Mouse (Mus musculus) hindbrain, postnatal 0 days (tissue): ENCODE measurements around the gene Fgr. TPM values are rescaled to one million over a fixed set of nuclear protein-coding genes. Genes with fewer than 3 reads are reported as not detected.

ENCODE experiments used
- ATAC-seq: fragments of 200-750 bp; cut with Nextera tagmentation; 2 replicates; pipeline ENCODE4 v1.8.0; 2017; ENCODE audit warnings: mild to moderate bottlenecking, moderate TSS enrichment, moderate library complexity
- DNase-seq: peaks from one replicate; pipeline ENCODE4 v3.0.0-alpha.2; 2015; ENCODE audit warnings: low spot score
- H3K27ac ChIP-seq: fragments of 300-500 bp; sonication (generic); 2 replicates; pipeline ENCODE4 v1.5.1; 2014; ENCODE audit warnings: mild to moderate bottlenecking
- H3K27me3 ChIP-seq: fragments of 300-500 bp; sonication (generic); 2 replicates; pipeline ENCODE4 v1.6.1; 2014; ENCODE audit warnings: low read length, mixed read lengths; ENCODE audit not compliant: insufficient read depth
- H3K36me3 ChIP-seq: fragments of 300-500 bp; sonication (generic); 2 replicates; pipeline ENCODE4 v1.6.1; 2014; ENCODE audit warnings: low read length, mixed read lengths; ENCODE audit not compliant: insufficient read depth
- H3K4me1 ChIP-seq: fragments of 300-500 bp; sonication (generic); 2 replicates; pipeline ENCODE4 v1.6.1; 2014; ENCODE audit warnings: antibody characterized with exemption, low read length, mixed read lengths; ENCODE audit not compliant: insufficient read depth
- H3K4me2 ChIP-seq: fragments of 300-500 bp; sonication (generic); 2 replicates; pipeline ENCODE4 v1.6.1; 2014; ENCODE audit warnings: low read depth, mild to moderate bottlenecking, low read length, moderate library complexity, mixed read lengths
- H3K4me3 ChIP-seq: fragments of 300-500 bp; sonication (generic); 2 replicates; pipeline ENCODE4 v1.5.1; 2014; ENCODE audit warnings: low read length
- H3K9ac ChIP-seq: fragments of 300-500 bp; sonication (generic); replicated peaks from 2 replicates; pipeline ENCODE4 v1.6.1; 2014; ENCODE audit warnings: mild to moderate bottlenecking, low read length, moderate library complexity, mixed read lengths
- H3K9me3 ChIP-seq: fragments of 300-500 bp; sonication (generic); 2 replicates; pipeline ENCODE4 v1.6.1; 2016; ENCODE audit warnings: low read length, mixed read lengths
- CTCF ChIP-seq: IDR thresholded peaks from 2 replicates; pipeline ENCODE4 v1.5.1; 2016; ENCODE audit warnings: antibody characterized with exemption, control low read depth, low read depth
- WGBS: fragments of 180-500 bp; shearing (Covaris S2); extraction: QIAGEN DNeasy Blood & Tissue Kit; methylation state at CpG from one replicate; pipeline ENCODE4 v1.1.7; 2014; 5-methylcytosine and 5-hydroxymethylcytosine counted together
- polyA plus RNA-seq: library from polyadenylated mRNA; unstranded; fragments of >200 nt; fragmentation: Nextera tagmentation; extraction: Ambion mirVana; gene quantifications from 2 replicates; pipeline ENCODE4 v1.2.1, GENCODE M21; 2015
- total RNA-seq: library from RNA; depleted of rRNA; stranded (reverse); fragments of >200 nt; gene quantifications from 2 replicates; pipeline ENCODE4 v1.2.3, GENCODE M21; 2014

Fgr gene
- total and polyA plus RNA-seq, 2 experiments from 2014 or later: 0.19 to 0.73 TPM

DNA sequence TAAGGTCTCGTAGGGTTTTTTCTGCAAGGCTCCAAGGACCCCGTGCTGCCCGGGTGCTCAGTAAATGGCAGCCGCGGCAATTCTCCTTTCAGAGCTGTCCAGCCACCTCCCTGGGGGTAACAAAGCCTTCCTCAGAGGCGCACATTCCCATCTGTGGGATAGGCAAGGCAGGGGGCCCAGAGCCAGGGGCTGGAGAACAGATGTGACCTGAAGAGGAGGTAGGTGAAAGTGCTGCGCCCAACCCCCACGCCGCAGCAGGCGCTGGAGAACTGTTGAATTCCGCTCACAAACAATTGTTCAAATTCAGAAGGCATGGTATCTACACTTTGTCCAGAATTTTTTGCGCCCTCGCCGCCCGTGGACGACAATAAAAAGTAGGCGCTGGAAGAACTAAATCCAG is 36.7 kb downstream of the Fgr start:
- H3K4me2 ChIP-seq: peak overlapping the region; percentile 98
- H3K27ac ChIP-seq: no peak overlapping the region
- H3K4me3 ChIP-seq: peak overlapping the region; percentile 93
- ATAC-seq: no peak
- no peaks in the 10 kb centered on the region for H3K36me3 ChIP-seq
- no peak for DNase-seq
- 0 out of 2 replicates have a peak, but pooled peaks cover 5% of the 10 kb centered on the region for H3K27me3 ChIP-seq
- no peak overlapping the region; the same call in 1 of the 2 replicates for H3K9ac ChIP-seq
- no peak for TF ChIP-seq CTCF
- WGBS: 1% methylated on average over 17 of the region's 17 CpGs
- H3K4me1 ChIP-seq: peaks cover 13% of the 10 kb centered on the region
- no peaks in the 10 kb centered on the region for H3K9me3 ChIP-seq

- under 1% methylated on average over 64 of the region's 66 CpGs for WGBS
- peak; percentile 96 for DNase-seq
- Histone ChIP-seq H3K27me3 (0 out of 2 replicates have a peak, but pooled peaks cover 5% of the 10 kb centered on the region), H3K4me1 (peaks cover 19% of the 10 kb centered on the region), H3K36me3 (no peaks in the 10 kb centered on the region), H3K9ac (peak within 1 kb of the TSS; percentile 97), H3K4me3 (peak within 1 kb of the TSS; percentile 93), H3K4me2 (peak within 1 kb of the TSS; percentile 98), H3K27ac (peak within 1 kb of the TSS; percentile 97), H3K9me3 (no peaks in the 10 kb centered on the region)
- peak; percentile 87 for ATAC-seq
- no peak for TF ChIP-seq CTCF
Observed at GRCm38 (mm10) chr4:133011028-133011820, 37.3 kb downstream of the Fgr start, which contains the start of gene Ahdc1. Gene Ahdc1, plus strand, starts transcription at chr4:133011260.

DNA sequence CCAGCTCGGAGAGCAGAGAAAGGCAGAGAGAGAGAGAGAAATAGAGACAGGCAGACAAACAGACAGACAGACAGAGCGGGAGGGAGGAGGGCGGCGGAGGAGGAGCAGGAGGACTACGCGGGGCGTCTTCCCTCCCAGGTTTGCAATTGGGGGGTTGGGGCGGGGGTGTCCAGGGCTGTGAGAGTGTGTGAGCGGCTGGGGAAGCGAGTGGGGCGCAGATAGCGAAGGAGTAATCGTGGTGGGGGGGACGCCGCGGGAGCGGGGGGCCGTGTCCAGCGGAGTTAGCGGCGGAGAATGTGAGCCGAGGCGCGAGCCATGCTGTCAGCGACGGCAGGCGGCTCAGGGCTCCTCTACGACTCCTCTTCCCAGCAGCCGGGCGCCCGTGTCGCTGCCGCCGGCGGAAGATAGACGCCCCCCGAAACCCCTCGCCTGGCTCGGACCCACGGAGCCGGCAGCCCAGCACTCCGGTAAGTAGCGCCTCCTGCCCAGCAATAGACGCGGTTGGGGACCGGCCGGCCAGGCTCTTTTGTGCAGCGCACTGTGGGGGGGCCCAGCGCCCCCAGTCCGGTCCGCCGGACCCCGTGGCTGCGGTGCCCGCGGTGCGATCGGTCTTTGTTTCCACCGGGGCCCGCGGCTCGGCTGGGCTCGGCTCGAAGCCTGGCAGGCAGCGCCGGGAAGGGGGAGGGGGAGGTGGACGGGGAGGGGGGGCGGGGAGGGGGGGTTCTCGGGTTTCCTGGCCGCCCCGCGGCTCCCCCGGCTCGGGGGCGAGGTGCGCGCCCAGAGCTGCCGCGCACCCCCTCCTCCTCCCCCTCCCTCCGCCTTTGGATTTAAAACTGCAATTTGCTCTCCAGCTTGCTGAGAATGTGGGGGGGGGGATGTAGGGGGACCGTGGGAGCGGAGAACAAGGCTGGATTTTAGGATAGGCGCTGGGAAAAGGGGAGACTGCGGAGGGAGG is 38.2 kb downstream of the Fgr start:
- no peak for TF ChIP-seq CTCF
- no peaks in the 10 kb centered on the region for H3K9me3 ChIP-seq
- ATAC-seq (no peak; the same call in 1 of the 2 replicates), DNase-seq (peak; percentile 71)
- H3K4me2 ChIP-seq: peak overlapping the region; percentile 98
- 0 out of 2 replicates have a peak, but pooled peaks cover 5% of the 10 kb centered on the region for H3K27me3 ChIP-seq
- H3K36me3 ChIP-seq: no peaks in the 10 kb centered on the region
- peaks cover 28% of the 10 kb centered on the region for H3K4me1 ChIP-seq
- peak overlapping the region; percentile 97 for H3K9ac ChIP-seq
- peak overlapping the region; percentile 97 for H3K27ac ChIP-seq
- peak overlapping the region; percentile 93 for H3K4me3 ChIP-seq
- WGBS: 2% methylated on average over 59 of the region's 84 CpGs

- Histone ChIP-seq H3K27ac (peak overlapping the region; percentile 97), H3K27me3 (0 out of 2 replicates have a peak, but pooled peaks cover 5% of the 10 kb centered on the region), H3K36me3 (no peaks in the 10 kb centered on the region), H3K9me3 (no peaks in the 10 kb centered on the region), H3K4me1 (peaks cover 33% of the 10 kb centered on the region), H3K4me3 (peak overlapping the region; percentile 93), H3K9ac (peak overlapping the region; percentile 97), H3K4me2 (peak overlapping the region; percentile 98)
- TF ChIP-seq CTCF: no peak
- ATAC-seq (no peak), DNase-seq (peak; percentile 61)
- WGBS: under 1% methylated on average over 15 of the region's 17 CpGs
Observed at GRCm38 (mm10) chr4:133012776-133013265, 38.9 kb downstream of the Fgr start.

- Histone ChIP-seq H3K9ac (peak overlapping the region; percentile 97), H3K27me3 (0 out of 2 replicates have a peak, but pooled peaks cover 5% of the 10 kb centered on the region), H3K4me2 (peak overlapping the region; percentile 98), H3K4me3 (peak overlapping the region; percentile 93), H3K27ac (peak overlapping the region; percentile 97), H3K9me3 (no peaks in the 10 kb centered on the region), H3K4me1 (peaks cover 33% of the 10 kb centered on the region), H3K36me3 (no peaks in the 10 kb centered on the region)
- TF ChIP-seq CTCF: 0 out of 2 replicates have a peak, but pooled peaks have one; percentile 2
- DNase-seq (peak; percentile 62), ATAC-seq (peak; percentile 28)
- WGBS: under 1% methylated on average over 12 of the region's 18 CpGs
Observed at GRCm38 (mm10) chr4:133013266-133013891, 39.5 kb downstream of the Fgr start.

DNA sequence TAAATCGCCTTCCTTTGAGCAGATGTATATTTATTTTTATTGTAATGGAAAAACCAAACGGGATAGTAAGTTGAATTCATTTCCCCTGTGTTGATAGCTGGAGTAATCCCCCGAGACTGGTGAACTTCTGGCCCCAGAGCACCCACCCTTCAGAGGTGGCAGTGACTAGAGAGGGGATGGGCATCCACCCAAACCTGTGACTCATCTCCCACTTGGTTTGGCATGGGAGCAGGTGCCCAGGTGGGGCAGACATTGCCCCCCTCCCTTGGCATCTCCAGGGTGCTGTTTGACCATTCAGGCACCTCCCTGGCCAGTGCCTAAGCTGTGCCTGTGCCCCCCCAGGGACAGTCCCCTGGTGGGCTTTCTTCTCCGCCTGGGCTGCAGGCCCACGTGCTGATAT is 40.2 kb downstream of the Fgr start:
- peak overlapping the region; percentile 98 for H3K4me2 ChIP-seq
- WGBS: 8% methylated on average over 5 of the region's 5 CpGs
- peak overlapping the region; percentile 93 for H3K4me3 ChIP-seq
- H3K27ac ChIP-seq: 0 out of 2 replicates have a peak overlapping the region, but pooled peaks have one; percentile 97
- DNase-seq (no peak), ATAC-seq (no peak)
- 0 out of 2 replicates have a peak, but pooled peaks cover 5% of the 10 kb centered on the region for H3K27me3 ChIP-seq
- H3K9ac ChIP-seq: peak overlapping the region; percentile 97
- H3K4me1 ChIP-seq: peaks cover 33% of the 10 kb centered on the region
- no peak for TF ChIP-seq CTCF
- no peaks in the 10 kb centered on the region for H3K9me3 ChIP-seq
- H3K36me3 ChIP-seq: no peaks in the 10 kb centered on the region
